Mouse (Mus musculus): ENCODE measurements around the gene Nfat5. TPM values are rescaled to one million over a fixed set of nuclear protein-coding genes. Genes with fewer than 3 reads are reported as not detected.

The Nfat5 gene
- polyA plus RNA-seq, 2 experiments, result 0.76 to 4.6 TPM

DNA sequence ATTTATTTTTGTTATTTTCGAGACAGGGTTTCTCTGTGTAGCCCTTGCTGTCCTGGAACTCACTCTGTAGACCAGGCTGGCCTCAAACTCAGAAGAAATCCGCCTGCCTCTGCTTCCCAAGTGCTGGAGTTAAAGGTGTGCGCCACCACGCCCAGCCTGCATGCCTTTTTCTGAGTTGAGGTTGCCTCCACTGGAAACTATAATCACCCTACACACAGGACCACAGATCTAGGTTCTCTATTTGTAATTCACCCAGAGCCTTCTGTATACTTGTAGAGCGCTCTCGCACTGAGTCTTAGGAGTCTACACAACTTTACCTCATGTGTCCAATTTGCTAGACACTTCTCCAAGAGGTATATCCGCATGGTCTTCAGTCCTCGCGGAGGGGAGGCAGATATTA lies 130.9 kb downstream of the Nfat5 start:
- DNase-seq (ENCODE audit: low read depth in 3 of 3, low spot score in 3 of 3), result no peak
- TF ChIP-seq CTCF (IDR thresholded peaks at IDR 0.05; ENCODE audit: low read depth) (no peak), EP300 (IDR thresholded peaks at IDR 0.05; ENCODE audit: low read depth) (no peak)
- peaks cover 19% of the 10 kb centered on the region for H3K36me3 ChIP-seq (replicated peaks; ENCODE audit: control insufficient read depth, insufficient read depth, low read depth)
- no peaks in the 10 kb centered on the region for H3K9me3 ChIP-seq (ENCODE audit: control insufficient read depth, low read length)
- H3K4me3 ChIP-seq (ENCODE audit: insufficient read depth in 1 of 2, low read depth in 2 of 2, low read length in 2 of 2), result peak overlapping the region; percentile 77 to 86
- peaks cover 8 to 16% of the 10 kb centered on the region in 2 experiments for H3K4me1 ChIP-seq (replicated peaks; ENCODE audit: control insufficient read depth in 2 of 2, insufficient read depth in 2 of 2, low read length in 1 of 2)
- peak overlapping the region; percentile 97 for H3K4me2 ChIP-seq (ENCODE audit: low read depth)
- H3K27me3 ChIP-seq (ENCODE audit: control insufficient read depth, insufficient read depth, low read length), result no peaks in the 10 kb centered on the region; the same call in 1 of the 2 replicates
- ATAC-seq (ENCODE audit: insufficient read depth), result peak; percentile 11; the same call in 1 of the 2 replicates
- peak overlapping the region; percentile 83 for H3K9ac ChIP-seq (replicated peaks)
- peak overlapping the region; percentile 75 for H3K27ac ChIP-seq
- WGBS (ENCODE audit: insufficient replicate concordance), result 6% methylated on average over 9 of the region's 9 CpGs

GRCm38 (mm10) chr8:107424597-107425229 lies 131.4 kb downstream of the Nfat5 start, which contains the start of gene Nob1:
TSS of gene Nob1 (minus strand) at chr8:107425051.
- Histone ChIP-seq H3K27me3 (ENCODE audit: control insufficient read depth, insufficient read depth, low read length) (no peaks in the 10 kb centered on the region; the same call in 1 of the 2 replicates), H3K27ac (peak within 1 kb of the TSS; percentile 75), H3K4me3 (ENCODE audit: insufficient read depth in 1 of 2, low read depth in 2 of 2, low read length in 2 of 2) (peak within 1 kb of the TSS; percentile 77 to 86), H3K4me1 (replicated peaks; ENCODE audit: control insufficient read depth in 2 of 2, insufficient read depth in 2 of 2, low read length in 1 of 2) (peaks cover 8 to 16% of the 10 kb centered on the region in 2 experiments), H3K36me3 (replicated peaks; ENCODE audit: control insufficient read depth, insufficient read depth, low read depth) (peaks cover 17% of the 10 kb centered on the region), H3K9me3 (ENCODE audit: control insufficient read depth, low read length) (no peaks in the 10 kb centered on the region), H3K4me2 (ENCODE audit: low read depth) (peak within 1 kb of the TSS; percentile 97), H3K9ac (replicated peaks) (peak within 1 kb of the TSS; percentile 83)
- DNase-seq (ENCODE audit: low read depth in 3 of 3, low spot score in 3 of 3), result peak; percentile 95 to 96 (median 96)
- WGBS (ENCODE audit: insufficient replicate concordance), result under 1% methylated on average over 50 of the region's 50 CpGs
- peak; percentile 93 for ATAC-seq (ENCODE audit: insufficient read depth)
- no peak for TF ChIP-seq EP300 (IDR thresholded peaks at IDR 0.05; ENCODE audit: low read depth)
- TF ChIP-seq CTCF (IDR thresholded peaks at IDR 0.05; ENCODE audit: low read depth), result peak; percentile 100

DNA sequence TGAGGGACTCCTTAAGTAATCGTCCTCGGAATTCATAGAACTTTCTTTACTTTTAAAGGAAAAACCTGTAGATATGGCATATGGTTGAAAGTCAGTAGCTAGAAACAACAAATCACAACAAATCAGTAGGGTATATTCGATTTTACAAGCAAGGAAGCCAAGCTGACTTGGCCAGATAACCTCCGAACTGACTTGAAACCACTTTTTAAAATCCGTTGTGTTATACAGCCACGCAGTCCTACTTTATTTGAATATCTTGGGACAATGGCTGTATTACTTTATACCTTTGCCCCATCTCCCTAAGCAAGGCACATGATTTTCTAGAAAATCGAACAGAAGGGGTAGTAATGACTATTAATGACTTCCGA lies 131.9 kb downstream of the Nfat5 start:
- H3K36me3 ChIP-seq (replicated peaks; ENCODE audit: control insufficient read depth, insufficient read depth, low read depth), result peaks cover 12% of the 10 kb centered on the region
- no peaks in the 10 kb centered on the region for H3K9me3 ChIP-seq (ENCODE audit: control insufficient read depth, low read length)
- DNase-seq (ENCODE audit: low read depth in 3 of 3, low spot score in 3 of 3) (no peak), ATAC-seq (ENCODE audit: insufficient read depth) (no peak)
- H3K4me1 ChIP-seq (replicated peaks; ENCODE audit: control insufficient read depth in 2 of 2, insufficient read depth in 2 of 2, low read length in 1 of 2), result peaks cover 8 to 16% of the 10 kb centered on the region in 2 experiments
- TF ChIP-seq EP300 (IDR thresholded peaks at IDR 0.05; ENCODE audit: low read depth), result no peak
- no peak for TF ChIP-seq CTCF (IDR thresholded peaks at IDR 0.05; ENCODE audit: low read depth)
- H3K4me2 ChIP-seq (ENCODE audit: low read depth), result peak overlapping the region; percentile 25; the same call in 1 of the 2 replicates
- H3K4me3 ChIP-seq (ENCODE audit: insufficient read depth in 1 of 2, low read depth in 2 of 2, low read length in 2 of 2), result no peak overlapping the region; a peak in 1 of 4 replicates
- WGBS (ENCODE audit: insufficient replicate concordance), result 23% methylated on average over 8 of the region's 8 CpGs
- no peaks in the 10 kb centered on the region; the same call in 1 of the 2 replicates for H3K27me3 ChIP-seq (ENCODE audit: control insufficient read depth, insufficient read depth, low read length)
- no peak overlapping the region for H3K9ac ChIP-seq (replicated peaks)
- H3K27ac ChIP-seq, result no peak overlapping the region

Other genes starting within 250 kb of the Nfat5 start
- gene Pdf, start 244.9 kb upstream of the Nfat5 start, polyA plus RNA-seq (2012; rRNA removed), result 9.9 and 11.8 TPM in 2 replicates
- gene Pdf, start 244.9 kb upstream of the Nfat5 start, polyA plus RNA-seq (2014; fragmentation: Nextera tagmentation; extraction: Ambion mirVana), result 8.4 and 9.9 TPM in 2 replicates
- gene Cog8, start 236.8 kb upstream of the Nfat5 start, polyA plus RNA-seq (2012; rRNA removed), result 12.2 and 14.8 TPM in 2 replicates
- 16.8 and 18.6 TPM in 2 replicates for gene Cog8, start 236.8 kb upstream of the Nfat5 start, polyA plus RNA-seq (2014; fragmentation: Nextera tagmentation; extraction: Ambion mirVana)
- 8.6 and 28.8 TPM in 2 replicates for gene Nip7, start 236.6 kb upstream of the Nfat5 start, polyA plus RNA-seq (2012; rRNA removed)
- 48.5 and 55.8 TPM in 2 replicates for gene Nip7, start 236.6 kb upstream of the Nfat5 start, polyA plus RNA-seq (2014; fragmentation: Nextera tagmentation; extraction: Ambion mirVana)
- 1.0 and 1.5 TPM in 2 replicates for gene Tmed6, start 227.8 kb upstream of the Nfat5 start, polyA plus RNA-seq (2012; rRNA removed)
- 3.7 and 3.8 TPM in 2 replicates for gene Tmed6, start 227.8 kb upstream of the Nfat5 start, polyA plus RNA-seq (2014; fragmentation: Nextera tagmentation; extraction: Ambion mirVana)
- 6.0 and 9.3 TPM in 2 replicates for gene Terf2, start 196.9 kb upstream of the Nfat5 start, polyA plus RNA-seq (2012; rRNA removed)
- gene Terf2, start 196.9 kb upstream of the Nfat5 start, polyA plus RNA-seq (2014; fragmentation: Nextera tagmentation; extraction: Ambion mirVana), result 4.4 and 5.3 TPM in 2 replicates
- 14.1 and 21.1 TPM in 2 replicates for gene Cyb5b, start 142.8 kb upstream of the Nfat5 start, polyA plus RNA-seq (2012; rRNA removed)
- 25.4 and 25.6 TPM in 2 replicates for gene Cyb5b, start 142.8 kb upstream of the Nfat5 start, polyA plus RNA-seq (2014; fragmentation: Nextera tagmentation; extraction: Ambion mirVana)
- gene Nqo1, start 109.7 kb downstream of the Nfat5 start, polyA plus RNA-seq (2012; rRNA removed), result 6.6 and 6.9 TPM in 2 replicates
- 15.1 and 19.0 TPM in 2 replicates for gene Nqo1, start 109.7 kb downstream of the Nfat5 start, polyA plus RNA-seq (2014; fragmentation: Nextera tagmentation; extraction: Ambion mirVana)
- gene Nob1, start 131.6 kb downstream of the Nfat5 start, polyA plus RNA-seq (2012; rRNA removed), result 24.6 and 30.9 TPM in 2 replicates
- gene Nob1, start 131.6 kb downstream of the Nfat5 start, polyA plus RNA-seq (2014; fragmentation: Nextera tagmentation; extraction: Ambion mirVana), result 16.0 and 18.5 TPM in 2 replicates
- gene Wwp2, start 142.9 kb downstream of the Nfat5 start, polyA plus RNA-seq (2012; rRNA removed), result 12.1 and 14.7 TPM in 2 replicates
- gene Wwp2, start 142.9 kb downstream of the Nfat5 start, polyA plus RNA-seq (2014; fragmentation: Nextera tagmentation; extraction: Ambion mirVana), result 28.0 and 33.7 TPM in 2 replicates